Mouse (Mus musculus): ENCODE results near the gene Pigu.

Pigu gene

DNA sequence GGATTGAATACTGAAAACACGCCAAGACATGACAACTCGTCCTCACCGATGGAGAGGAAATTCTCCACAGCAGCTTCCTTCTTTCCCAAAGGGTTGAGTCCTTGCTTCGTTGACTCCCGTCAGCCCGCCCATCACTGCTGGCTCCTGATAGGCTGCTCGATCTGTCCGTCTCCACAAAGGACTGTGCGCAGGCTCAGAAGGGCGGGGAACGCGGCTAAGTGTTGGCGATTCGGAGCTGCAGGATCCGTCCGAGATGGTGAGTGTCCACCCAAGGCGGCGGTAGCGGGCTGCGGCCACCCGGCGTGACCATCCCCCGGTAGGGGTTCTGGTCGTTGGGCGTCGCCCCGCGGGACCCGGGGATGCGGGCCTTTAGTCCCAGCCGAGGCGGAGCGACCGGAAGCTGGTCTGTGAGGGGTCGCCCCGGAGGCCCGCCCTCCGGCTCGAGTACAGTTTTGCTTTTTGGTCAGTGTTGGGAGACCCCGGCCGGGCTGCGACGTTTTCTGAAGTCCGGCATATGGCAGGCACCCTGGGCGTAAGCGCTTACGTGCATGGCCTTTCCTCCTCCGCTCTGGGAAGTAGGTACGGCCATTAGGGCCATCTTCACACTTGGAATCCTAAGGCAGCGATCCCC lies 120.8 kb downstream of the Pigu start, which contains the start of gene Dynlrb1:
Gene Dynlrb1, plus strand, starts transcription at position 172 of the 631 bp plus-strand sequence.
- DNase-seq (ENCODE audit: low spot score in 2 of 2): peak; percentile 99 to 100

DNA sequence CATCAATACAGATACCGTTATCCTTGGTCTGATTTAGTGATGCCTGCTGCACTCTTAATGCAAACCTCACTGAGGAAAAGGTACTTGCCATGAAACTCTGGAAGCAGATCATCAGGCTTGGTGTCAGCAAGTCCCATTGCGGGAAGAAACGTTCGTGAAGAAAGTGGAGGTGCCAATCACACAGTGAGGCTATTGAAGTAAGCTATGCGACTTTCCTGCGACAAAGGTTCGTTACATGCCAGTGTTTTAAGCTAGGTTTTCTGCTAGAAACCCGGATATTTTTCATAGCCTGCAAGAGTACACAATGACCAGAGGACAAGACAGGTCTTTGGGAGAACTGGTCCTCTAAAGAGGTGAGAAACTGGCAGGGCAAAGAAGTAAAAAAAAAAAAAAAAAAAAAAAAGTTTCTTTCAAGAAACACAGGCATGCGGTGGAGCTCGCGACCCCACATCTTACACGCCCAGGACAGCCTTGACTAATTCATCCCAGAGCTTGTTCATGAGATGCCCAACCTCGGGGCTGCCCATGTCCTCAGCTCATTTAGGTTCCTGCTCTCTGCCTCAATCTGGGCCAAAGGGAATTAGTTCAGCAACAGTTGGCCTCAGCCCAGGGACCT lies 121.4 kb downstream of the Pigu start:
- no peak for DNase-seq (ENCODE audit: low spot score in 2 of 2)
